Mouse (Mus musculus) kidney, adult 9 months (tissue): ENCODE measurements at regions not wholly inside any gene's neighbourhood (a gene's known extent, or its start where the extent isn't known, plus 50 kb on each side); places are given as distances from the start of the nearest gene placed in this dataset.

ENCODE experiments used
- DNase-seq: peaks from one replicate; pipeline ENCODE4 v3.0.0; 2022

DNA sequence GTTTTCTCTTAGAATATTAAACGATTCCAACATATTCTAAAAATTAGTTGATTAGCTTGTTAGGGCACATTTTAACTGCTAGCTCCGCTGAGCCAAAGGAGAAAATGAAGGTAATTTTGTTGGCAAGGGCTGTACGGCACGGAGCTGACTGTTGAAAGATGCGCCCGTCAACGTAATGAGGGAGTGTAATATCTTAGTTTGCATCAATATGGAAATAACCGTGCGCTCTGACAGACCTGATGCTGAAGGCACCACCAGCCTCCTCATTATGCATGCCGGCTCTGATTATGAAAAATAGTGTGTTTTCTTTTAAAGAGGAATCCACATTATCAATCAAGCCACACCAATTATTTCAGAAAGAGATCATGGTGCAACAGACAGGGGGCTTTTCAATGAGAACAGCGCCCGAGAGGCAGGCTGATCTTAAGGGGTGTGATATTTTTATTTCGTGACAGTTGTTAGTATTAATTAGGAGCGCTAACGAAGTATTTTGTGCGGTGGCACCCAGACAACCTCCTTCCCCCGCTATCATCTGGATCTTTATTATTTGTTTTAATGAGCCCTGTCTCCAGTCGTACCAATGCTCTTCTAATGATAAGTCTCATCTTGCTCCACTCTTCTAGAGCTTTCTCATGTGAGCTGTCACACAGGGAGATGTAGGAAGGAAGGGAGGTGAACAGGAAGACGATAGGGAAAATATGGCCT, 99.9 kb upstream of the Ctbp2 start:
- no peak for DNase-seq

DNA sequence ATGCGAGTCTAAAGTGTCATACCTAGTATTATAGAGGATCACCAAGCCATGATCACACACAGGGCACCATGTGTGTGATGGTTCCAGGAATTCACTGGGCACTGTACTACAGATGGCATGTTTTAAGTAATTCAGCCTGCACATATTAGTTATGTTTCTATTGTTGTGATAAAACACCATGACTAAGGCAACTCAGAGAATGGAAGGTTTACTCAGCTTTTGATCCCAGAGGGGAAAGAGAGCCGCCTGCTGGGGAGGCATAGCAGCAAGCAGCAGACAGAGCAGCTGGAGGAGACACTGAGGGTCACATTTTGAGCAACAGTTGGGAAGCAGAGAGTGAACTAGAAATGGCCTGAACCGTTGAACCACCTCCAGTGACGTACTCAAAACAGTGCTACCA, 88.2 kb upstream of the Ctbp2 start:
- DNase-seq, result no peak

GRCm38 (mm10) chr7:133205704-133206103, 81.5 kb upstream of the Ctbp2 start:
- no peak for DNase-seq

GRCm38 (mm10) chr7:133204485-133204884, 80.3 kb upstream of the Ctbp2 start:
- no peak for DNase-seq

DNA sequence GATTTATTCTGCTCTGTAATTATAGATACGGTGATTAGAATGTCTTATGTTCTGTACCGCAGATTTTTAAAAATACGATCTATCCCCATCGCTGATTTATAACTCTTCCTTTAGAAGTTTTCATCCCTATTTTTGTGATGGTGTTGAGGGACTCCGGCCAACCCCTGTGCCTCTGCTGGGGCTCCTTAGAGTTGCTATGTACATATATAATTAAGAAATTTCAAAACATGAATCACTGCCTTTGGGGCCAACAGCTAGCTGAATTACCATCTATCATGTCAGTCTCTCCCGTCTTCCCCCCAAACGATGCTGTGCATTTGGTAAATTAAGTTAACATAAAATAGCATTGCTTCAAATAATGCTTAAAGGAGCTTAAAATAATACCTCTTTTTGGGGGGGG, 79.8 kb upstream of the Ctbp2 start:
- no peak for DNase-seq

DNA sequence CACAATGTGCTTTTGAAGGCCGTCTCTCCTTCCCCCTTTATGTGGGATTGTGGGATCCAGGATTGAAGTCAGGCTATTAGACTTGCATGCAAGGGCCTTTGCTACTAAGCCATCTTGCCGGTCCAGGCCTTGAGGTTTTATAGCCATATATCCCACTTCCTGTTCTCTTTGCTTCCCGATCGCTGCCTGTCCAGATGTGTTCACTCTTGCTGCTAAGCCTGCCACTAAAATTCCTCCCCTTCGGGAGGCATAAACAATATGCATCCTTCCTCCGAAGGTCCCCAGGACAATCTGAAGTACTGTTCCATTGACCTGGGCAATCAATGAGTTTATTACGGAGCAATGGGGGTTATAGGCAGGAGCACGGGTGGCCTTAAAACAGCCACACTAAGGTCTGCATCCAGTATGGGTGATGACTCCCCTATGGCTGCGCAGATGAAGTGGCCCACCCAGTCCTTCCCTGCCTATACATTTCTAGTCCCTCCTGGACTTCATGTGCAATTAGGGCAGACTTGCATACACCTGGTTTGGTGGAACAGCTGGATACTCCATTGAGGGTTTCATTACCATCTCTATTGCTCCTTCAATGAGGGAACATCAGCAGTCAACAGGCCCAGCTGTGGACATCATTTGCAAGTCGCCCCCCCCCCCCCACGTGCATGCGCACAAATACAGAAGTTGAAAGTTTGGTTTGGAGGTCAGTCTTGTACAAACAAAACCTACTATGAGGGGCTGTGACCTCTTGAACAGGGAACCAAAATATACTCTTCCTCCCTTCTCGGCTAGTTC, 78.1 kb upstream of the Ctbp2 start:
- DNase-seq, result no peak

- no peak for DNase-seq
Measured at GRCm38 (mm10) chr7:133199046-133199445, 74.9 kb upstream of the Ctbp2 start.

- DNase-seq, result no peak
Measured at GRCm38 (mm10) chr7:133189880-133190462, 65.8 kb upstream of the Ctbp2 start.

GRCm38 (mm10) chr7:133185931-133186601, 61.9 kb upstream of the Ctbp2 start:
- DNase-seq, result peak; percentile 73

GRCm38 (mm10) chr7:133184905-133185594, 60.9 kb upstream of the Ctbp2 start:
- DNase-seq, result no peak

GRCm38 (mm10) chr7:133181388-133181787, 57.2 kb upstream of the Ctbp2 start:
- no peak for DNase-seq

DNA sequence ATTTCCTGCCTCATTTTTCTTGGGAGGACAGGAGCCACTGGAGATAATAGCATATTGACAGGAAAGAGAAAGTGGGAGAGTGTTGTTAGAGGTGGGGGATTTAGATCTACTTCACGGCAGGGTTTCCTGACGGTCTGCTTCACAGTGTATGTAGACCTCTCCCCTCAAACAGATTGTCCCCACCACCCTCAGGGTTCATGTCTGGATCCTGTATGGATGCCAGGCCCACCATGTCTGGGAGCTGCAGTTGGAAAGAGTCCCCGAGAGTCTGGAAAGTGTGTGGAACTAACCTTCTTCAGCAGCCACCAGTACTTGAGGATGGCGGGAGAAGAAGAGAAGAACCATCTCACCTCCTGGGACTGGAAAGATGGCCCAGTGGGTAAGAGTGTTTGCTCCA, 53.0 kb upstream of the Ctbp2 start:
- DNase-seq, result no peak

DNA sequence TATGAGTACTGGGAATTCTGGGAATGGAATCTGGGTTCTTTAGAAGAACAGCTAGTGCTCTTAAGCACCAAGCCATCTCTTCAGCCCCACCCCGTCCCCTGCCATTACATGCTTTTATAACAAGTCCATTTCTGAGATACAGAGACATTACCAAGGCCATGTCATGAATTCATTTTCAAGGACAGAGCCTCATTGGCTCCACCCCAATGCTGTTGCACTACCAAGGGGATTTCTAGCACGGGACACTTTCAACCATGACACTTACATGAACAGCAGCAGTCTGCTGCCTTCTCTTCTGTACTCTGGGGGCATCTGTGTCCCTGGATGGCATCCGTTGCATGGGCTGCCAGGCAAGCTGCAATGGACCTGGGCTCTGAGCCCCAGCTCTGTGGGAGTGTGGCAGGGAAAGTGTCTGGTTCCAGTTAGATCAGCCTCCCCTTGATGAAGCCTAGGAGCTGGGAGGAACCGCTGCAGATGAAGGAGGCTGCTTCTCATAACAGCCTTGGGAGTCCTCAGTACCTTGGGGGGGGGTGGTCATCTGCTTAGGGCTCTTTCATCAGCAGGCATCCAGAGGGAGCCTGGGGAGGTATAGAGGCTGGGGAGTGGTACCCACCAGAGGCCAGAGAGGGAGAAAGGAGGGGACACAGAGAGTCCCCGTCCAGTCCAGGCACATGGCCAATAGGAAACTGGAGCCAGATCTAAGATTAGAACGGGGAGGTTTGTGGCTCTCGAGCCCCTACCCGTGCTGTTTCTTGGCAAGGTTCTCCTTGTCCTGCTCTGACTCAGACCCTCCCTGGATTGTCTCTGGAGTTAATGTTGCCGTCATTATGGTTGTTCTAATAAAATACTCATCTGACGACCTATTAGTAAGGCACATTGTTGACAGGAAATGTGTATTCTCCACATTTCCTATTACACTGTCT, 52.4 kb upstream of the Ctbp2 start:
- peak; percentile 20 for DNase-seq
